Mouse (Mus musculus) brain, adult 2 months (tissue): Measurements from ENCODE around the gene Kpna4.

ENCODE experiments used
- DNase-seq: peaks from one replicate; pipeline ENCODE4 v3.0.0; 2011; ENCODE audit warnings: low read depth, low spot score

The Kpna4 gene

DNA sequence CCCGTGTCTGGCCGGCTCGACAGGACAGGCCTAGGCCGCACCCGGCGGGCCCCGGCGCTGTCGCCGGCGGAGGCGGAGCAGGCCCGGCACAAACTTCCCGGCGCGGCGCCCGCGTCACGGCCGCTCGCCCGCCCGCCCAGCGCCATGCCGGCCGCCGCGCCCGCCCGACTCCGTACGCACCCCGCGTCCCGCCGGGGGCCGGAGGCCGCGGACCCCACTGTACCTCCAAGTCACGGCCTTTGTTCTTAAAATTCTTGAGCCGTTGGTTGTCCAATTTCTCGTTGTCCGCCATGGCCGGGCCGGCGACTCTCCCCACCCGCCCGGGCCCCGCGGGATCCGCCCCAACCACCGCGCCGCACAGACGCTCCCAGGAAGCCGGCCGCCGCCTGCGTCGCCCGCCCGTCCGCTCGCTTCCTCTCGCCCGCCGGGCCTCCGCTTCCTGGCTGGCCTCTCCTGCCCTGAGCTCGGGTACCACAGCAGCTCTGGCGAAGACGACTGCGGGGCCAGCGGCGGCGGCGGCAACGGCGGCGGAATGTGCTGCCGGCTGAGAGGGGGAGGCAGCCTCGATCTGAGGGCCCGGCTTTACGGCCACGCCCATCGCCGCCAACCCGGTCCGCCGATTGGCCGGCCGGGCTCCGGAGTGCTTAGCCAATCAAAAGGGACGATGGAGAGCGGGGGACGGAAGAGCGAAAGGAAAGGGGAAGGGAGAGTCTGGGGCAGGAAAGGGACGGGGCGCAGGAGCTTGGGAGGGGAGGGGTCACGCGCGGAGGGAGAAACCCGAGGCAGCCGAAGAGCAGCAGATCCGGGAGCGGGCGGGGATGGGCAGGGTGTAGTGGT is at the start of gene Kpna4:
Gene Kpna4, minus strand, starts transcription at position 605 of the 837 bp plus-strand sequence.
- peak; percentile 98 for DNase-seq

DNA sequence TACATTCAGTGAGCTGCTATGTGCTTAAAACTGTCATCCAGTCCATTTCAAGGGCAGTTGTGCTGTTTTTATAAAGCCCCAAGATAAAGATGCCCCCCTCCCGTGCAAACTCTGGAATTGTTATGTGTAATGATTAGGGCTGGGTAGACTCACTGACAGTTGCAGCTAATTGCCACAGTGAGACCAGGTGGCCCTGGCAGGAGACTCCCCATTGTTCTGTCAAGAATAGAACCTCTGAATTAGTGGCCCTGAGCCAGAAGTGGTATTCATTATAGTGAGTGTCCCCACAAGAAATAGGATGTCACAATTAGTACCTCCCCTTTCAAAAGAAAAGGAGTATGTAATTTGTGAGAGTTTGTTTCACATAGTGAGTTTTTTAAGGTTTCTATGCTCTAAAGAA is 48.3 kb upstream of the Kpna4 start:
- DNase-seq = peak; percentile 19

DNA sequence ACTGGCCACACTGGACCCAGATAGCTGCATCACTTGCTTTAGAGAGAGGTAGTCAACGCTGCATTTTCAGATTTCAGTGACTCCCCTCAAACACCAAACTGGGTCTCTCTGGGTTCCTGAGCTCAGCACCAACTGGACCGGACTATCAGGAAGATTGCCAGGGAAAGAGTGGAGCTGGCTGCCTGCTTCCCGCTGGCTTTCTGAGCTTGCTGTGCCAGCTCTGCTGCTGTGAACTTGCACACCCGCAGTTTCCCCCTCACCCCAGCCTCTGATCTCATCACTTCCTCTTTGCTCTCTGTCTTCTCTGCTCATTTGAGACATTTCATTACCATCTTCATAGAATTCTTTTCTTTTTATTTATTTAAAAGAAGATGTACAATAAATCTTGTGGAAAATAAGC is 44.2 kb upstream of the Kpna4 start:
- DNase-seq = peak; percentile 37

DNA sequence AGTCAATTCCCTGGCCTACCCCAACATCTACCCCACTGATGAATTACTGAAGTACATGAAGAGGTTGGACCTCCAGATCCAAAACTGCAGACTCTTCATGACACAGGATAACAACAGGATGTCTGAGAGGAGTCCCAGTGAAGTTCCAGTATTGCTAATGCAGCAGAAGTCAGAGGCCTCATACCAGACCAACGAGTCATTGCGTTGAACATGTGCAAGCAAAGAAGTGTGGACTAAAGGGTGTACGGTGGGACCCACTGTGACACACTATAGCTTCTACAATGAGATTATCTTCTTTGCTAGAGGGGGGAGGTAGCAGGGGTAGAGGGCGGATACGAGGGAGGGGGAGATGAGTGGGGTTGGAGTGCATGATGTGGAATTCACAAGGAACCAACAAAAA is 42.9 kb upstream of the Kpna4 start:
- no peak for DNase-seq

DNA sequence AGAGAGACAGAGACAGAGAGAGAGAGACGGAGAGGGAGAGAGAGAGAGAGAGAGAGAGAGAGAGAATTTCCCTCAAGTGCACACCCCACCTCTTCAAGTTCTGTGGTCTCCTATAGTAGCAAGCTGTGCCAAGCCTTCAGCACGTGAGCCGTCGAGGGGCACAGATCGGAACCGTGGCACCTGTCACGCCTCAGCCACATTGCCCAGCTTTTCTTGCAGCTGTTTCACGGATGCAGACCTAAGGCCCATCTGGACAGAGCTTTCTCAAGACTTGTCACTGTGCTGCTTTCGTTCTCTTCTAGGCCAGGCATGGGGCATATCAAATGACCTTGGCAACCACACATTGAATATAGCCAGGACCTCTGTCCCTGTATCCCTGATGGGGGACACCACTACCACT is 41.8 kb upstream of the Kpna4 start:
- DNase-seq = no peak

DNA sequence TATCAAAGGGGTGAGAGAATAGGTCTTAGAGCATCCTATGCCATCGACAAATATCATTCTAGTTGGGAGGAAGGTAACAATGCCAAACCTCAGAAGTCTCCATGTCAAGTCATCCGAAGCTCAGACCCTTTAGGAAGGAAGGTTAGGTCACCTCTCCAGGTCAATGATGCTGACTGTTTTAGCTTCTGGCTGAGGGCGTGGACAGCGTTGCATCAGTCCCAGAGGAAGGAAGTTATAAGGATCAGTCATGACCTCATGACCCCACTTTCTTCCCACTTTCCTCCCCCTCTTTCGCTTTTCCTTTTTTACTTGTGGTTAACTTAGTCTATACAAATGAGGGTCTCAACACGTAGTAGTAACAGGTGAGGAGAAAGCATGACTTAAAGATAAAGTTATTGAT is 36.1 kb upstream of the Kpna4 start:
- DNase-seq = no peak

DNA sequence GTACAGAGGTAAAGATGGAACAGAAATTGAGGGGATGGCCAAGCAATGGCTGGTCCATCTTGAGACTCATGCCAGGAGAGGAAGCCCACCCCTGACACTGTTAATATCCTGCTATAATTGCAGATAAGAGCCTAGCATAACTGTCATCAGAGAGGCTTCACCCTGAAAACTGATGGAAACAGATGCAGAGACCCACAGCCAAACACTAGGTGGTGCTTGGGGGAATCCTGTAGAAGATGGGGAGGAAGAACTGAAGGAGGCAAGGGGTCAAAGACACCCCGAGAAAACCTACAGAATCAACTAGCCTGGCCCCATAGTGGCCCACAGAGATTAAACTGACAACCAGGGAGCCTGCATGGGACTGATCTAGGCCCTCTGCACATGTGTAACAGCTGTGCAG is 33.5 kb upstream of the Kpna4 start:
- no peak for DNase-seq

DNA sequence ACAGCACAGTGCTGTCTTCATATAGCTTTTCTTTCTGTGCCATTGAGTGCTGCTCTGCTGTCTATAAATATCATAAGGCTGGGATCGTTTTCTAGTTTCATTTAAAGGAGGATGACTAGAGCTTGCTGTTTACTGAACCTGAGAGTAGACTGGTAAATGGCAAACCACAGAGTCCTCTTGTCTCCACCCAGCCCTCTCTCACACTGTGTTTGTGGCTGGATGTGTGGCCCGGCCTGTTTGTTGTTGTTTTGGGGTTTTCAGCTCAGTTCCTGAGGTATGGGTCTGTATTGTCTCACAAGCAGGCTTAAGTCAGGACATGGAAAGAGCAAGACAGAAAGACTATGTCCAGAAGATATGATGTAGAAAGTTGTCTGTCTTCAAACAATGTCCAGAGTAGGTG is 32.6 kb upstream of the Kpna4 start:
- no peak for DNase-seq

DNA sequence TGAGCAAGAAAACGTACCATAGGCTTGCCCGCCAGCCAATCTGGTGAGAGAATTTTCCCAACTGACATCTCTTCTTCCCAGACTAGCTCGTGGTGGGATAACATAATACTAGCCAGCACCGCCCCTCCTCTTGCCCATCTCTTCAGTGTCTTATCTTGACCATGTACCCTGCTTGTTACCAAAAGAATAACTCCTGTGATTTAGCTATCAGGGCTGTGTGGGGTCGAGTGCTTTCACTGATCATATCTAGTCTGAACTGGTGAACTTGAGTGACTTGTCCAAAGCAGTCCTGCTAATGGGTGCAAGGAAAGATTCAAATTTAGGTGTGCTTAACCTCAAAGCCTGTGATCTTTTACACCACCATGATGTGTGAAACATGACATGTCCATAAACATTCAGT is 31.0 kb upstream of the Kpna4 start:
- DNase-seq = no peak

DNA sequence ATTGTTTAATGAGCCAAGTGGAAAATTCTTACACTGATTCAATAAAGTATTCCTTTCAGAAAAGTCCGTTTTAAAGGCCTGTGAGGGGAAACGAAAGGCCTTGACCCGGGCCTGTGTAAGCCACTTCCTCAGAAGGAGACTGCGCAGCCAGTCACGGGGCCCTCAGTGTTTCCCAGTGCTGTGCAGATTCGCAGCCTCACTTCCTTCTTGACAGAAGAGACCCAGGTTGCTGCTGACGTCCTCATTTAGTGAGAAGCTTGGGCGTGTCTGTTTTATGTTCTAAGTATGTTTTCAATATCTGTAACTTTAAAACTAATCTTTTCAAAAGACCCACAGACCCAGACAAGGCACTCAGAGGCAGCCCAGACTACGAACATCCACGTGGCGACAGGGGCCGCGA is 29.6 kb upstream of the Kpna4 start:
- DNase-seq = peak; percentile 42

DNA sequence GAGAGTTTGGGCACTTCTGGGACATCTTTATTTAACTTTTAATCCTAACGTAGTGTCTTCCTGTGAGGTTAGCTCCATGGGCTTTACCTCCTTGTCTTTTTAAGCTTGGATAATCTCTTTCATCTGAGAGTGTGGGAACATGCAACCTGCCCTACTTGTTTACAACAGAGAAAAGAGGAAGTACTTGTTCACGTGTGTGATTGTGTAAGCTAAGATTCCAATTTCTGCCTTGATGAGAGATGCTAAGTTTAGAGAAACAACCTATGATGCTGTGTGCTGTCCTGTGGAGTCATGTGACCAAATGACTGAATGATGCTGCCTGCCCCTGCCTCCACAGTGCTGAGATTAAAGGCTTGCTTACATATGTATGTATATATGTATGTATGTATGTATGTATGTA is 27.8 kb upstream of the Kpna4 start:
- DNase-seq = no peak

DNA sequence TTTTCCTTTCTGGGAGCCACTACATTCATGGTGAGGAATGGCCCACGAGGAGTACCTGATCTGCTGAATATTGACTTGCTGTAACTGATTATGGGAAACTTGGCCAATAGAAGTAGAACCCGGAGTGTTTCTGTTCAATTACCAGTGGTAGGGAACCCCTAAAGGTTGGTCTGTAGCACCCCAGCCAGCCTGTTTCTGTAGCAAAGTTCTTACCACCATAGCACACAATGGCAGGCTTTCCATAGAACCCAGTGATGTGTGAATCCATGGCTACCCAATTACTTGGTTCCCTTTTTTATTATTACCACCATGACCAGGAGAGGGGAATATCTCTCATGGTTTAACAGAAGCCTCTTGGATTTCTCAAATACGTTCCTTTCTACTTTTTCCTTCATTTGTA is 24.0 kb upstream of the Kpna4 start:
- no peak for DNase-seq

DNA sequence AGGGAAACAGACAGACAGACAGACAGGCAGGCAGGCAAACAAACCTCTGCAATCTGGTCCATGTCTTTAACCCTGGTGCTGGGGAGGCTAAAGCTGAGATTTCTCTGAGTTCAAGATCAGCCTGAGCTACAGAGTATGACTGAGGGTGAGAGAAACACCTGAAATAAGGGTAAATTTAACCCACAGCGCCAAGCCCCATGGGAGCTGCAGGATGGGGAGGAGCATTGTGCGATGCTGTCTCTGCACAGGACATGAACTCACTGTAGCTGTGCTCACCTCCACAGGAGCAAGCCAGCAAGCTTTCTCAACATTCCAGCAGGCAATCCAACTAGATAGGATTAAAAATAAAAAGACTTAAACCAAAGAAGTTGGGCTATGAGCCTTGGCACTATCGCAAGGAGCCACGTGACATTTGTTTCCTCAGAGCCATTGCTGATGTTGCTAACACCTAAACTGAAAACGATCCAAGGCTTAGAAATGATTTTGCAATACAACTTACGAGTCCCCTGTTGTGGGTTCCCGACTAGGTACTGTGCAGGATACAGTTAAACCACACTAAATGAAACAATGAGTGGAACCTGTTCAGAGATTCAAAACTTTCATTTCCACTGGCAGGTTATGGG is 15.6 kb upstream of the Kpna4 start:
- DNase-seq = no peak

DNA sequence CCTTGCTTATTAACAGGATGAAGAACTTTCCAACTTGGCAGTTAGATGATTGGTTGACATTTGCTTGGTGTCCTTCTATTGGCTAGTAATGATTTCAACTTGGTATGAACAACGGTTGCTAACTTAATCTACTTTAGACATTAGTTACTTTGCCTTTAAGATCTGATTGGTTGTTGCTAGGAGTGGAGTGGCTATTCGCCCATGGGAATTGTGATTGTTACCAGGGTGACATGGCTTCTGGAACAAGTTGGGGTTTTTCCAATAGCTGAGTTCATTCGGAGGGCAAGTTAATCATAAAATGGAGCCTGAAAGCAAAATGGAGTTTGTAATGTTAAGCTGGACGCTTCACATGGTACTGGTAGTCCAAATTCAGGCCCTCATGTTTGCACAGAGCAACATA is 13.9 kb upstream of the Kpna4 start:
- DNase-seq = no peak

DNA sequence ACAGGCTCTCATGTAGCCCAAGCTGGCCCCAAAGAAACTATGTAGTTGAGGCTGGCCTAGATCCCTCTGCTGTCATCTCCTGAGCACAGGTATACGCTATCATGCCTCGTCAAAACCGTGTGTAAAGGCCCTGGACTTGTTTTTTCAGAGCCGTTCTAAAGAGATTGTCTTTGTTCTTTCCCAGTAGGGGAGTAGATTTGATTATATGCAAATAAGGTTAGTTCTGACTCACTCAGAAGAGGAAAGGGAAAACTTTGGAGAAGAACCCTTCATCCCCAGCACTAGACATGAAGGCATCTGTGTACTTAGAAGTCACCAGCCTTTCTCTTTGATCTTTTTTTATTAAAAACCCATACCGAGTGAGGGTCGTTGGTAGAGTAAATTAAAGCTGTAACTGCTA is 9.1 kb upstream of the Kpna4 start:
- DNase-seq = no peak

DNA sequence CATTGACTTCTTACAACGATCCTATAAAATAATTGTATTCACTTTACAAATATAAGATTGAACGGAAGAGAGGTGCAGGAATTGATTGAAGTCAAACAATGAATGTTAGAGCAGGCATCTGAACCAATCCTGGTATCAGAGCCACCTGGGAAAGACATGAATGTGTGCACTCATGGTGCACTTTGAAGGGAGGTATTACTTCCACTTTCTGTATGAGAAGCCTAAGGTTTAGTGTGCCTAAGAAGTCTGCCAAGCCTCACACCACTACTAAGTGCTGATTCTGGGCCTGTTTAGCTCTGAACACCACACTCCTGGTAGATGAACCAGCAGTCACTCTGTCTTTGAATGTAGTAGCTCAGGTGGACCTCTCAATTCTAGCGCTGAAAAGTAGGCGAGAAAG is 4.1 kb upstream of the Kpna4 start:
- no peak for DNase-seq

DNA sequence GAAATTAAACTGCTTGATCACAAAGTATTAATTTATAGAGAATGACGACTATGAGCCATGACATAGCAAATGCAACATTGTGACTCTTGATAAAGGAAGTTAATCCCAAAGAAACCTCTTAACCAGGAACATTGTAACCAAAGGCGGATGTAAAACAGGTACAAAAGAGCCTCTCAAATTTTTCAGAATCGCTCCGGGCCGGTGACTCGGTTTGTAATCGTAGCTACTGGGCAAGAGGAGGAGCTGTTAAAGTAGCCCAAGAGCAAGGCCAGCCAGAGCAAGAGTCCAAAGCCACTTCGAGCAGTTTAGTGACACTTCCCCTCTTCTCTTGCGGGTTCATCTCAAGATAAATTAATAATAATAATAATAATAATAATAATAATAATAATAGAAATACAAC is 780 bp upstream of the Kpna4 start:
- no peak for DNase-seq

DNA sequence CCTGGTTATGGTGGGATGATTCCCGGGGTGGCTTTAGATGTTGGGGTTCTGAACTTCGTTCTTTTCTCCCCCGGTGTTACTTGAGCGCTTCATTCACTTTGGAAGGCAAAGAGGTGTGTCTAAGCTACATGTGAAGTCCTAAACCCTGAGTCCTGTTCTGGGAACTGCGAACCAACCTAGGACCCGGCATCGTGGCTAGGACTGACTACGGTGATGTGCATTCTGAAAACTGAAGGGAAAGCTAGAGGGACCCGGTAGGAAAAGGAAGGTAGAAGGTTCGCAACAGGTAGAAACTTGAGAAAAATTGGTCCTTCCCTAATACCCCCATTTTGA is 399 bp upstream of the Kpna4 start:
- no peak for DNase-seq

DNA sequence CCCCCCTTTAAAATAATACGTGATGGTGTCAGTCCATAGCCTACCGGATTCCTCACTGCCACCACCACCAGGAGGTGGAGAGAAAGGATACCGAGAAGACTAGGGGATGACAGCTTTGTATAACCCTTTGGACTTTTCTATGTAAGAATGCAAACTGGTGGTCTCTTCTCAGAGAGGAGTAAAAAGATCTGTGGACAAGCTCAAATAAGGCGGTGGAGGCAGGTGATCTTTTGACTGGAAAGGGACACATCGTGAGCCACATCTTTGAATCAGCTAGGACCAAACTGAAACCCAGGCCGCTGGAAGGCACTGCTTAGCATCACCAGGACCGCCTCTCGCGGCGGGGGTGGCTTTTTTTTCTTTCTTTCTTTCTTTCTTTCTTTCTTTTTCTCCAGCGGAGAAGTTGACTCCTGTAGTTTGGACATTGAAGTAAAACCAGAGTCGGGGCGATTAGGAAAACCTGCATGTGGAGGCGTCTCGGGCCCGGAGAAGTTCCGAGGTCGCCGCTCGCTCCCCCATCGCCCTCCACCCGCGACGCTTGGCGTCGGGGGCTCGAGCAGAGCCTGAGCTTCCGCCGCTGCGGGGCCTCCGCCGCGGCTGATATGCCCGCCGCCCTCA is 913 bp downstream of the Kpna4 start:
- DNase-seq = peak; percentile 57

DNA sequence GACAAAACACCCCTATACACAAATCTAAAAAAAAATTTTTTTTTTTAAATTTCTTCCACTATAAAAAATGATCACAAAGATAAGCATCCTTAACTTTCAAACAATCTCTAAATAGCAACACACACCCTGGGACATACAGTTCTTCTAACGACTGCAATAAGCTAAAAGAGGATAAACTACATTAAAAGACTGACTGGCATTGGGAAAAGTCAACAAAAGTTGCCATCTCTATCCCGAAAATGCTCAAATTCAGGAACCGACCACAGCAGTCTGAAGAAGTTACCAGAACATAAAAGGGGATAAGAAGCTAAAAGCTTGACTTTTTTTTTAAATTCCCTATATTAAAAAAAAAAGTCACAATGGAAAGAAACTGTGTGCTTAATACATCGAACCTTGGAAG is 1.5 kb downstream of the Kpna4 start:
- DNase-seq = no peak

DNA sequence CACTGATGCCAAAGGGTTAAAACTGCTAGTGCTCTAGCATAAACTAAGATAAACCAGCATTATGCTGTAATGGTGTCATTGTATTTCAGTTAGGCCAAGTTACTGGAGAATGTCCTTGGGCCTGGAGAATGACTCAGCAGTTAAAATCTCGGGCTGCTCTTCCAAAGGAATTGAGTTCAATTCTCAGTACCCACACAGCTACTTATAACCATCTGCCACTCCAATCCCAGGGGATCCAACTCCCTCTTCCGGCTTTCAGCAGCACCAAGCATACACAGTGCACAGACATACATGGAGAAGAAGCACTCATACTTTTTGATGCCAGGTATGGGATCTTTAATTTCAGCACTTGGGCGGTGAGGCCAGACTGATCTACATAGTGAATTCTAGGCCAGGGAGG is 8.1 kb downstream of the Kpna4 start:
- peak; percentile 71 for DNase-seq

DNA sequence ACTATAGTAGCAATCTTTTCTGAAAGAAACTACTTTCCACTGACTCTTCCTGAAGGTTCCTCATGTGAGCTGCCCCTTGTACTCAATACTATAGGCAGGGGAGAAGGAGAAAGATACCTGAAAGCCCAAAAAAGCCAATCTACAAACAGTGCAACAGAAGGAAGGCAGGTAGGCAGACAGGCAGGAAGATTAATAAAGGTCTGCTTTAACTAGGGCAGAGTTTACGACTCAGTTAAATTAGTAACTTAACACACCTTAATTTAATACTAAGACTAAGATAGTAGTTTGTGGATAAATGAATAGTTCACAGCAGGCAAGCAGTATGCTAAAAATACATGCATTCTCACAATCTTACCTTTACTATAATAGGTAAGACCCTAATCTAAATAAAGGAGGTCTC is 12.2 kb downstream of the Kpna4 start:
- DNase-seq = no peak

DNA sequence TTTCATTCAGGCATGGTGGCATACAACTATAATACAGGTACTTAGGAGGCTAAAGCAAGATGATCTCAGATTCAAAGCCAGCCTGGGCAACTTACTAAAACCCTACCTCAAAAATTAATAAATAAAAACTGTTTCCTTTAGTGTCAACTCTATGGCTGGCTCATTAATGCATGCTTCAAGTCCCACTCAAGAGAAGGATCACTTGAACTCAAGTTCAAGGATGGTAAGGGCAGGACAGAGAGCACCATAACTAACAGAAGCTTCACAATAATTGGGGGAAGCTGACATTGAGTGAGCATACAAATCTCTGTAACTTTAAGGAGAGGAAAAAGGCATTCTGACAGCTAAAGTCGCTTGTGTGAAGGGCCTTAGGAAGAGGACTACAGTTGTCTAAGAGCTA is 13.0 kb downstream of the Kpna4 start:
- no peak for DNase-seq
